Mouse (Mus musculus) granulocyte monocyte progenitor cell, adult 5-6 weeks (primary cell): Measurements from ENCODE around the gene Csnk1g2. TPM values are rescaled to one million over a fixed set of nuclear protein-coding genes. Genes with fewer than 3 reads are reported as not detected.
A peak's percentile ranks its signal among the peaks of the same experiment; 100 is the strongest.

Experiments
- ATAC-seq: replicated peaks from 2 replicates; pipeline ENCODE4 v1.8.0; 2016; ENCODE audit warnings: mild to moderate bottlenecking, moderate TSS enrichment, inconsistent platforms; ENCODE audit not compliant: poor library complexity, severe bottlenecking
- total RNA-seq, 2 experiments: library from RNA; stranded (forward) in 1 of 2; stranded (reverse) in 1 of 2; fragments of 200-712, 200-1000 nt in 1 of 2; fragments of >200 nt in 1 of 2; fragmentation: Nextera tagmentation in 1 of 2; gene quantifications; 2 replicates each; pipeline ENCODE4 v1.2.3; 2014 to 2017

Csnk1g2 gene
- total RNA-seq, 2 experiments from 2014 or later: 47.7 to 127 TPM

DNA sequence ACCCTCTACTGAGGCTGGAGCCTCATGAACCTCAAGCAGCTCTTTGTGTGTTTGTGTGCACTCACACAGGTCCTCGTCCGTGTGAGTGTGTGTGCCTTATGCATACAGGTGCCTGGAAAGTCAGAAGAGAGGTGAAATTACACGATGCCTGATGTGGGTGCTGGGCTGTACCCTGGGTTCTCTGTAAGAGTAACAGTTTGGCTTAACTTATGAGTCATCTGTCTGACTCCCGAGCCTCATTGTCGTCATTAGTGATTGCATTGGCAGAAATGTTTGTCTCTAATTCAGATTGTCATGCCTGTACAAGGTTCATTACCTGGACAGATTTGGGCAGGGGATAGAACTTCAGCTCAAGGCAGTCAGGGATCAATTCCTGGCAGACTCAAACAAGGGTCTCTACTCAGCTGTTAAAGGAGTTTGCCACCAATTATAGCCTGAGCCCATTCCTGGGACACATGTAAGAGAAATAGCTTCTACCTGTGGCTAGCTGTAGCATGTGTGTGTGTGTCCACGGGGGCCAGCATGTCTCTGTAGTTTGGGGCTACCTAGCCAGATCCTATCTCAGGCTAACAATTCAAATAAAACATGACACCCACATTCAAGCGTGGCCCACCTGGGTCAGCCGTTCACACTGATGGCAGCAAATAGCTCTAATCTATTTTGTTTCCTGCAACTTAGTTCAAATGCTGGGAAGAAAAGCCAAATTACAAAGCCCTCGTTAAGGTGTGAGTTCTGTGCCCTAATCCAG lies 54.7 kb downstream of the Csnk1g2 start:
- no peak for ATAC-seq

GRCm38 (mm10) chr10:80677942-80678436 lies 55.4 kb downstream of the Csnk1g2 start, which contains the start of gene Mknk2:
TSS of gene Mknk2 (minus strand) at chr10:80678112.
- ATAC-seq: peak; percentile 58

DNA sequence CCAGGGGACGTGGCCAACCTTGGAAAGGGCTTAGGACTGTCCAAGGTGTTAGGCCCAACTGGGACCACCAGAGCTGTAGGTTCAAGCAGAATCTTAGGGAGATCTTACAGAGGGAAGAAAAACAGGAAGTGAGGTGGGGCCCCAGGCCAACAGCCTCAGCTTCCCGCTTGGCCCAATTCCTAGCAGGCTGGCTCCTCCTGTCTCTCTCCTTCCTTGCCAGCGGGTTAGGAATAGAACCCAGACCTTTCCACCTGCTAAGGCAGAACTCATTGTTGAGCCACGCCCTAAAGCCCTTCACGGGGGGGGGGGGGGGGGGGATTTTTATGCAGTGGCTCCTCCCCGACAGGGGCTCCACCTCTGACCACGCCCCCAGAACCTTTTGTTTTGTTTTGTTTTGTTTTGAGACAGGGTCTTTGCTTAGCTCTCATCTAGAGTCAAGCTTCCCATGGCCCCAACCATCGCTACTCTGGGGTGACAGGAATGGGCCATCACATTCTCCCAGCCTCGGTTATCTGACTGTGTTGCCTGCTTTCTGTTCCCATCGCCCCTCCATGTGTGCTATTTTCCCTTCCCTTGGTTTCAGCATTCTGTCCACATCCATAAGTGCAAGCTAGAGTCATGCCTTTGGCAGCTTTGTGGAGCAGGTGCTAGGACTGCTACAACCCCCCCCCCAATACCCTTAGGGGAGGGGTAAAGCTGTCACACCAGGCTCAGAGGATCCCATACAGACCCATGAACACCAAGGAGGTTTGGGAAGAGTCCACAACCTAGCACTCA lies 56.2 kb downstream of the Csnk1g2 start:
- ATAC-seq: peak; percentile 4

- no peak for ATAC-seq
Observed at GRCm38 (mm10) chr10:80679556-80680259, 57.1 kb downstream of the Csnk1g2 start.

DNA sequence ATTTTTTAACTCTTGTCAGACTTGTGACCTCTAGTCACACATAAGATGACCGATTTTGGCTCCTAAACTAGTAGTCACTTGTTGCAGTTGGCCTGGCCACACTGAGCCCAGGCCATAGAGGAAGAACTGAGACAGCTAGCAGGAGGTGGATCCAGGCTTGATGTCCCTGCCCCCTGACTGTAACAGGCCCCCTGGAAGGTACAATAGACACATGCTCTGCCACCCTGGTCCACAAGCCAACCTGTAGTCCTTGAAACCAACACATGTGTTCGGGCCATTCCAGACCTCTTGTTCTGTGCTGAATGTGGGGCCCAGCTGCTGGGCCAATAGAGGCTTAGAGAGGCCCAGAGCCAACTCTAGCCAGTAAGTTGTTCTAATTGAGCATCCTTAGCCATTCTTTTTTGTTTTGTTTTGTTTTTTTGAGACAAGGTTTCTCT lies 57.6 kb downstream of the Csnk1g2 start:
- no peak for ATAC-seq

- ATAC-seq: no peak
Observed at GRCm38 (mm10) chr10:80682003-80682402, 59.4 kb downstream of the Csnk1g2 start.

DNA sequence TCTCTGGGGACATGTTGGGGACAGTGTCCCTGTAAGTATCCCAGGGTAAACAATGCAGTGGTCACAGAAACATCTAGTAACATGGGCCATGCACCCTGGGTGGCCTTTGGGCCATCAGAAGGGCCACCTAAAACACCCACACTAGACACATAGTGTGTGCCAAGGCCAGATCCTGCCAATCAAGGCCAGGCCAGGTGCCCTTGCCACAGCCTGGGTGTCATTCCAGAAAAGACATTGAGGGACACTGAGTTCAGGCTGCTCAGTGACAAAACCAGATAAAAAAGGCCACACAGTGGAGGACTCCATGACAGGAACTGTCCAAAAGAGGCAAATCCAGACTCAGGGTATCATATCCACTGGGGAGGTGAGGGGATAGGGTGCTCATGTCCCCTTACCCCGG lies 61.0 kb downstream of the Csnk1g2 start:
- ATAC-seq: no peak

GRCm38 (mm10) chr10:80684214-80684613 lies 61.6 kb downstream of the Csnk1g2 start:
- peak; percentile 65 for ATAC-seq

GRCm38 (mm10) chr10:80684984-80685383 lies 62.3 kb downstream of the Csnk1g2 start:
- no peak for ATAC-seq

DNA sequence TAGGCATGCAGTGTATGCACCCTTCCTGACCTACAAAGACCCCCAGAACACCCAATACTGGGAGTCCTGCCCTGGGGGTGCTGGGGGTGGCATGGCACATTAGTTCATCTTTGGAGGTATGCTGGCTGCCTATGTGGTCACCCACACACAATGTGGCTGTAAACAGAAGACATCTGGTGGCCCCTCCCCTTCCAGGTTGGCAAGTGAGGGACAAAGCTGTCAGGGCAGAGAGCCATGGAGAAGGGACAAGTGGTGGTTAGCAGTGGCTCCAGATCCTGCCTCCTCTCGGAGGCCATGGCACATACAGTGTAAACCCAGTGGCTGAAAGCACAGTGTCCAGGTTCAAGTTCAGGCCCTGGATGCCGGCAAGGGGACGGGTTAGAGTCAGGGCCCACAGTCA lies 64.0 kb downstream of the Csnk1g2 start:
- ATAC-seq: no peak

DNA sequence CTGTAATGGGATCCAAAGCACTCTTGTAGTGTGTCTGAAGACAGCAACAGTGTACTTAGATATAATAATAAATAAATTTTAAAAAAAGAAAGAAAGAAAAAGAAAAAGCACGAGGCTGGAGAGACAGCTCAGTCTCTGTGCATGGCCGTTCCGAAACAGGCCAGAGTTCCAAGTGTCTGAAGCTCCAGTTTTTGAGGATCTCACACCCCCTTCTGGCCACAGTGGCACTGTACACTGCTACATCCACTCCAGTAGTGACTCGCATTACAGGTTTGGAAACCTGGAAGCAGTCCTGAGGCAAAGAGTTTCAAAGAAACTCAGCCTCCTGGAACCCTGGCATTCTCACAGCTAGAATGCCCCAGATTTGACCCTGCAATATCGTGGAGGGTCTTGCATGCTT lies 65.2 kb downstream of the Csnk1g2 start:
- peak; percentile 49 for ATAC-seq

Other genes starting within 250 kb of the Csnk1g2 start
- 0.67 and 3.6 TPM in 2 replicates for gene Mex3d, start 235.2 kb upstream of the Csnk1g2 start, total RNA-seq (2014; fragmentation: Nextera tagmentation)
- 2.1 and 2.2 TPM in 2 replicates for gene Mex3d, start 235.2 kb upstream of the Csnk1g2 start, total RNA-seq (2017)
- gene Mbd3, start 223.3 kb upstream of the Csnk1g2 start, total RNA-seq (2014; fragmentation: Nextera tagmentation): 85.0 and 105 TPM in 2 replicates
- gene Mbd3, start 223.3 kb upstream of the Csnk1g2 start, total RNA-seq (2017): 94.1 and 106 TPM in 2 replicates
- gene Uqcr11, start 216.0 kb upstream of the Csnk1g2 start, total RNA-seq (2014; fragmentation: Nextera tagmentation): 382 and 438 TPM in 2 replicates
- gene Uqcr11, start 216.0 kb upstream of the Csnk1g2 start, total RNA-seq (2017): 172 and 277 TPM in 2 replicates
- 33.8 and 55.2 TPM in 2 replicates for gene Tcf3, start 189.2 kb upstream of the Csnk1g2 start, total RNA-seq (2014; fragmentation: Nextera tagmentation)
- 30.7 and 48.4 TPM in 2 replicates for gene Tcf3, start 189.2 kb upstream of the Csnk1g2 start, total RNA-seq (2017)
- not detected in 2 replicates for gene Onecut3, start 128.0 kb upstream of the Csnk1g2 start, total RNA-seq (2014; fragmentation: Nextera tagmentation)
- not detected in 2 replicates for gene Onecut3, start 128.0 kb upstream of the Csnk1g2 start, total RNA-seq (2017)
- gene Atp8b3, start 83.7 kb upstream of the Csnk1g2 start, total RNA-seq (2014; fragmentation: Nextera tagmentation): 0.64 TPM in 1 of 2 replicates, not detected in the other
- not detected in 2 replicates for gene Atp8b3, start 83.7 kb upstream of the Csnk1g2 start, total RNA-seq (2017)
- 43.7 and 48.2 TPM in 2 replicates for gene Rexo1, start 61.3 kb upstream of the Csnk1g2 start, total RNA-seq (2014; fragmentation: Nextera tagmentation)
- 17.5 and 28.8 TPM in 2 replicates for gene Rexo1, start 61.3 kb upstream of the Csnk1g2 start, total RNA-seq (2017)
- 9.3 and 10.1 TPM in 2 replicates for gene Klf16, start 45.5 kb upstream of the Csnk1g2 start, total RNA-seq (2014; fragmentation: Nextera tagmentation)
- gene Klf16, start 45.5 kb upstream of the Csnk1g2 start, total RNA-seq (2017): 2.8 and 6.8 TPM in 2 replicates
- 27.7 and 36.2 TPM in 2 replicates for gene Abhd17a, start 32.5 kb upstream of the Csnk1g2 start, total RNA-seq (2014; fragmentation: Nextera tagmentation)
- gene Abhd17a, start 32.5 kb upstream of the Csnk1g2 start, total RNA-seq (2017): 24.2 and 33.5 TPM in 2 replicates
- gene Scamp4, start 20.0 kb upstream of the Csnk1g2 start, total RNA-seq (2014; fragmentation: Nextera tagmentation): 40.5 and 72.3 TPM in 2 replicates
- 10.7 and 11.4 TPM in 2 replicates for gene Scamp4, start 20.0 kb upstream of the Csnk1g2 start, total RNA-seq (2017)
- 0.79 TPM in 1 of 2 replicates, not detected in the other for gene Adat3, start 20.0 kb upstream of the Csnk1g2 start, total RNA-seq (2014; fragmentation: Nextera tagmentation)
- 0.34 and 0.67 TPM in 2 replicates for gene Adat3, start 20.0 kb upstream of the Csnk1g2 start, total RNA-seq (2017)
- 3.1 TPM in 1 of 2 replicates, not detected in the other for gene Gm49322, start 16.8 kb upstream of the Csnk1g2 start, total RNA-seq (2014; fragmentation: Nextera tagmentation)
- 0.39 TPM in 1 of 2 replicates, not detected in the other for gene Gm49322, start 16.8 kb upstream of the Csnk1g2 start, total RNA-seq (2017)
- 26.1 and 34.6 TPM in 2 replicates for gene Btbd2, start 34.2 kb downstream of the Csnk1g2 start, total RNA-seq (2014; fragmentation: Nextera tagmentation)
- 13.3 and 34.8 TPM in 2 replicates for gene Btbd2, start 34.2 kb downstream of the Csnk1g2 start, total RNA-seq (2017)
- 49.2 and 63.3 TPM in 2 replicates for gene Mknk2, start 55.3 kb downstream of the Csnk1g2 start, total RNA-seq (2014; fragmentation: Nextera tagmentation)
- gene Mknk2, start 55.3 kb downstream of the Csnk1g2 start, total RNA-seq (2017): 37.7 and 58.0 TPM in 2 replicates
- gene Mob3a, start 79.1 kb downstream of the Csnk1g2 start, total RNA-seq (2014; fragmentation: Nextera tagmentation): 34.1 and 37.2 TPM in 2 replicates
- 34.2 and 59.8 TPM in 2 replicates for gene Mob3a, start 79.1 kb downstream of the Csnk1g2 start, total RNA-seq (2017)
- gene Izumo4, start 79.3 kb downstream of the Csnk1g2 start, total RNA-seq (2014; fragmentation: Nextera tagmentation): 9.0 and 17.3 TPM in 2 replicates
- gene Izumo4, start 79.3 kb downstream of the Csnk1g2 start, total RNA-seq (2017): 7.1 and 7.8 TPM in 2 replicates
- 43.2 and 47.8 TPM in 2 replicates for gene Ap3d1, start 119.4 kb downstream of the Csnk1g2 start, total RNA-seq (2014; fragmentation: Nextera tagmentation)
- 34.5 and 42.2 TPM in 2 replicates for gene Ap3d1, start 119.4 kb downstream of the Csnk1g2 start, total RNA-seq (2017)
- gene Dot1l, start 132.4 kb downstream of the Csnk1g2 start, total RNA-seq (2014; fragmentation: Nextera tagmentation): 41.6 and 52.6 TPM in 2 replicates
- 9.7 and 13.4 TPM in 2 replicates for gene Dot1l, start 132.4 kb downstream of the Csnk1g2 start, total RNA-seq (2017)
- gene Sf3a2, start 175.4 kb downstream of the Csnk1g2 start, total RNA-seq (2014; fragmentation: Nextera tagmentation): 88.0 and 106 TPM in 2 replicates
- gene Sf3a2, start 175.4 kb downstream of the Csnk1g2 start, total RNA-seq (2017): 13.8 and 18.3 TPM in 2 replicates
- gene Plekhj1, start 175.8 kb downstream of the Csnk1g2 start, total RNA-seq (2014; fragmentation: Nextera tagmentation): 99.1 and 108 TPM in 2 replicates
- 33.0 and 33.7 TPM in 2 replicates for gene Plekhj1, start 175.8 kb downstream of the Csnk1g2 start, total RNA-seq (2017)
- not detected in 2 replicates for gene Amh, start 182.4 kb downstream of the Csnk1g2 start, total RNA-seq (2014; fragmentation: Nextera tagmentation)
- 0.15 TPM in 1 of 2 replicates, not detected in the other for gene Amh, start 182.4 kb downstream of the Csnk1g2 start, total RNA-seq (2017)
- gene Jsrp1, start 190.7 kb downstream of the Csnk1g2 start, total RNA-seq (2014; fragmentation: Nextera tagmentation): not detected in 2 replicates
- gene Jsrp1, start 190.7 kb downstream of the Csnk1g2 start, total RNA-seq (2017): not detected in 2 replicates
- gene Oaz1, start 203.8 kb downstream of the Csnk1g2 start, total RNA-seq (2014; fragmentation: Nextera tagmentation): 1,332 and 1,363 TPM in 2 replicates
- gene Oaz1, start 203.8 kb downstream of the Csnk1g2 start, total RNA-seq (2017): 324 and 374 TPM in 2 replicates
- 0.21 TPM in 1 of 2 replicates, not detected in the other for gene Lingo3, start 221.2 kb downstream of the Csnk1g2 start, total RNA-seq (2014; fragmentation: Nextera tagmentation)
- gene Lingo3, start 221.2 kb downstream of the Csnk1g2 start, total RNA-seq (2017): 0.15 TPM in 1 of 2 replicates, not detected in the other
- gene Lsm7, start 232.4 kb downstream of the Csnk1g2 start, total RNA-seq (2014; fragmentation: Nextera tagmentation): 207 and 210 TPM in 2 replicates
- gene Lsm7, start 232.4 kb downstream of the Csnk1g2 start, total RNA-seq (2017): 378 and 439 TPM in 2 replicates
- 15.2 and 20.9 TPM in 2 replicates for gene Sppl2b, start 232.4 kb downstream of the Csnk1g2 start, total RNA-seq (2014; fragmentation: Nextera tagmentation)
- gene Sppl2b, start 232.4 kb downstream of the Csnk1g2 start, total RNA-seq (2017): 12.2 and 14.1 TPM in 2 replicates
- not detected in 2 replicates for gene Tmprss9, start 249.0 kb downstream of the Csnk1g2 start, total RNA-seq (2014; fragmentation: Nextera tagmentation)
- not detected in 2 replicates for gene Tmprss9, start 249.0 kb downstream of the Csnk1g2 start, total RNA-seq (2017)